Mouse (Mus musculus): ENCODE data around the gene Scn4b.

The Scn4b gene

GRCm38 (mm10) chr9:45126941-45127340 is 11.3 kb upstream of the Scn4b start:
- DNase-seq (ENCODE audit: low spot score): no peak

GRCm38 (mm10) chr9:45130119-45130518 is 8.1 kb upstream of the Scn4b start:
- DNase-seq (ENCODE audit: low spot score): no peak

GRCm38 (mm10) chr9:45133484-45134310 is 4.5 kb upstream of the Scn4b start:
- DNase-seq (ENCODE audit: low spot score): peak; percentile 47

- DNase-seq (ENCODE audit: low spot score): no peak
These were observed 1.6 kb upstream of the Scn4b start for GRCm38 (mm10) chr9:45136442-45137169.

- no peak for DNase-seq (ENCODE audit: low spot score)
These were observed 887 bp downstream of the Scn4b start for GRCm38 (mm10) chr9:45139082-45139481.

- no peak for DNase-seq (ENCODE audit: low spot score)
These were observed 2.8 kb downstream of the Scn4b start for GRCm38 (mm10) chr9:45140945-45141344.

GRCm38 (mm10) chr9:45142686-45143085 is 4.5 kb downstream of the Scn4b start:
- no peak for DNase-seq (ENCODE audit: low spot score)

GRCm38 (mm10) chr9:45145533-45146266 is 7.5 kb downstream of the Scn4b start:
- DNase-seq (ENCODE audit: low spot score): no peak

GRCm38 (mm10) chr9:45146267-45146597 is 8.0 kb downstream of the Scn4b start:
- peak; percentile 40 for DNase-seq (ENCODE audit: low spot score)

- no peak for DNase-seq (ENCODE audit: low spot score)
These were observed 12.7 kb downstream of the Scn4b start for GRCm38 (mm10) chr9:45150933-45151332.

GRCm38 (mm10) chr9:45153361-45153760 is 15.2 kb downstream of the Scn4b start:
- no peak for DNase-seq (ENCODE audit: low spot score)

- no peak for DNase-seq (ENCODE audit: low spot score)
These were observed 29.7 kb downstream of the Scn4b start for GRCm38 (mm10) chr9:45167903-45168302.

- DNase-seq (ENCODE audit: low spot score): no peak
These were observed 32.0 kb downstream of the Scn4b start for GRCm38 (mm10) chr9:45170150-45170549.

- no peak for DNase-seq (ENCODE audit: low spot score)
These were observed 32.9 kb downstream of the Scn4b start for GRCm38 (mm10) chr9:45171073-45171610.

- no peak for DNase-seq (ENCODE audit: low spot score)
These were observed 35.3 kb downstream of the Scn4b start for GRCm38 (mm10) chr9:45173475-45173874.

GRCm38 (mm10) chr9:45179282-45179681 is 41.1 kb downstream of the Scn4b start:
- no peak for DNase-seq (ENCODE audit: low spot score)

GRCm38 (mm10) chr9:45181770-45182169 is 43.6 kb downstream of the Scn4b start, which contains the start of gene BC049352:
TSS of gene BC049352 (plus strand) at chr9:45182007.
- DNase-seq (ENCODE audit: low spot score): no peak

- DNase-seq (ENCODE audit: low spot score): no peak
These were observed 44.3 kb downstream of the Scn4b start for GRCm38 (mm10) chr9:45182521-45182920.

GRCm38 (mm10) chr9:45183266-45183665 is 45.1 kb downstream of the Scn4b start:
- DNase-seq (ENCODE audit: low spot score): no peak

- DNase-seq (ENCODE audit: low spot score): no peak
These were observed 47.1 kb downstream of the Scn4b start for GRCm38 (mm10) chr9:45185250-45185649.

- no peak for DNase-seq (ENCODE audit: low spot score)
These were observed 50.7 kb downstream of the Scn4b start for GRCm38 (mm10) chr9:45188570-45189563.
